Mouse (Mus musculus) c-Kit-positive CD71-positive TER-119-negative erythroid progenitor cells, embryonic 14.5 days (primary cell): ENCODE measurements around the gene Tcirg1.

Source experiments
- DNase-seq: peaks from one replicate; pipeline ENCODE4 v3.0.0-alpha.2; 2013; ENCODE audit warnings: low read depth

Gene Tcirg1

GRCm38 (mm10) chr19:3906795-3907786 lies at the start of gene Tcirg1:
Gene Tcirg1 (minus strand): TSS chr19:3907133.
- DNase-seq: peak; percentile 65

- DNase-seq: no peak
Observed at GRCm38 (mm10) chr19:3955804-3956203, 48.9 kb upstream of the Tcirg1 start.

- DNase-seq: no peak
Observed at GRCm38 (mm10) chr19:3955033-3955432, 48.1 kb upstream of the Tcirg1 start.

- DNase-seq: no peak
Observed at GRCm38 (mm10) chr19:3952099-3952498, 45.2 kb upstream of the Tcirg1 start.

- DNase-seq: no peak
Observed at GRCm38 (mm10) chr19:3951461-3951860, 44.5 kb upstream of the Tcirg1 start.

- DNase-seq: no peak
Observed at GRCm38 (mm10) chr19:3950331-3950730, 43.4 kb upstream of the Tcirg1 start.

GRCm38 (mm10) chr19:3948546-3948945 lies 41.6 kb upstream of the Tcirg1 start:
- DNase-seq: no peak

GRCm38 (mm10) chr19:3947813-3948212 lies 40.9 kb upstream of the Tcirg1 start:
- DNase-seq: no peak

GRCm38 (mm10) chr19:3946715-3947114 lies 39.8 kb upstream of the Tcirg1 start:
- no peak for DNase-seq

- no peak for DNase-seq
Observed at GRCm38 (mm10) chr19:3945872-3946564, 39.1 kb upstream of the Tcirg1 start.

- peak; percentile 70 for DNase-seq
Observed at GRCm38 (mm10) chr19:3942986-3943735, 36.2 kb upstream of the Tcirg1 start.

GRCm38 (mm10) chr19:3942315-3942714 lies 35.4 kb upstream of the Tcirg1 start:
- DNase-seq: no peak

GRCm38 (mm10) chr19:3935896-3936850 lies 29.2 kb upstream of the Tcirg1 start:
- no peak for DNase-seq

- DNase-seq: peak; percentile 41
Observed at GRCm38 (mm10) chr19:3935032-3935895, 28.3 kb upstream of the Tcirg1 start, which contains the start of gene Unc93b1. Gene Unc93b1 (plus strand): TSS chr19:3935186.

GRCm38 (mm10) chr19:3931716-3932115 lies 24.8 kb upstream of the Tcirg1 start:
- DNase-seq: no peak

GRCm38 (mm10) chr19:3930262-3931057 lies 23.5 kb upstream of the Tcirg1 start:
- no peak for DNase-seq

GRCm38 (mm10) chr19:3929211-3929941 lies 22.4 kb upstream of the Tcirg1 start, which contains the start of gene Aldh3b1:
Gene Aldh3b1 (minus strand): TSS chr19:3929808.
- DNase-seq: no peak

GRCm38 (mm10) chr19:3928779-3929178 lies 21.8 kb upstream of the Tcirg1 start:
- DNase-seq: no peak
